Mouse (Mus musculus): ENCODE measurements around the gene Frmd3. TPM values are rescaled to one million over a fixed set of nuclear protein-coding genes. Genes with fewer than 3 reads are reported as not detected.

Frmd3 gene
- not detected for total RNA-seq (2023)

GRCm38 (mm10) chr4:74013211-74014047, at the start of gene Frmd3:
TSS of gene Frmd3 (plus strand) at chr4:74013442.

GRCm38 (mm10) chr4:74242176-74242575, 228.9 kb downstream of the Frmd3 start, which contains the start of gene Kdm4c:
TSS of gene Kdm4c (plus strand) at chr4:74242497.

Other genes with a start within 250 kb of the Frmd3 start
- gene Rasef, start 222.4 kb upstream of the Frmd3 start, total RNA-seq (2023): not detected
- gene Gm11758, start 137.2 kb upstream of the Frmd3 start, total RNA-seq (2023): not detected
- gene Gm11757, start 122.3 kb upstream of the Frmd3 start, total RNA-seq (2023): not detected
- not detected for gene Gm13871, start 107.5 kb upstream of the Frmd3 start, total RNA-seq (2023)
- gene Gm11756, start 92.7 kb upstream of the Frmd3 start, total RNA-seq (2023): not detected
- gene 2310002L09Rik, start 62.6 kb upstream of the Frmd3 start, total RNA-seq (2023): not detected
- 10 to 100 TPM; 50.5 to 53.8 TPM for gene Kdm4c, start 229.1 kb downstream of the Frmd3 start, total RNA-seq (2023)